Mouse (Mus musculus) lung, adult 2 months (tissue): Measurements from ENCODE around the gene Cdh22.

Source experiments
- CTCF ChIP-seq: fragments of 200-500 bp; IDR thresholded peaks from 2 replicates; pipeline ENCODE4 v1.5.1; 2011; ENCODE audit warnings: mild to moderate bottlenecking, low read length, control low read depth; ENCODE audit not compliant: insufficient read depth
- POLR2A ChIP-seq: fragments of 200-500 bp; IDR thresholded peaks from 2 replicates; pipeline ENCODE4 v1.6.1; 2011; ENCODE audit warnings: low read depth, mild to moderate bottlenecking, control low read depth, low read length, borderline replicate concordance; ENCODE audit errors: extremely low read depth

GRCm38 (mm10) chr2:165113733-165114132, 120.9 kb downstream of the Cdh22 start:
- TF ChIP-seq CTCF, result no peak
- no peak for TF ChIP-seq POLR2A
